Mouse (Mus musculus): Measurements from ENCODE around the gene Clpsl2. TPM values are rescaled to one million over a fixed set of nuclear protein-coding genes. Genes with fewer than 3 reads are reported as not detected.
"Not testable (repeated sequence)": the region's sequence is repeated elsewhere in the genome, so short reads cannot be mapped to it uniquely, and the experiment has no call there.

Clpsl2 gene
- polyA plus RNA-seq, 1 experiment from 2014 or later: not detected

DNA sequence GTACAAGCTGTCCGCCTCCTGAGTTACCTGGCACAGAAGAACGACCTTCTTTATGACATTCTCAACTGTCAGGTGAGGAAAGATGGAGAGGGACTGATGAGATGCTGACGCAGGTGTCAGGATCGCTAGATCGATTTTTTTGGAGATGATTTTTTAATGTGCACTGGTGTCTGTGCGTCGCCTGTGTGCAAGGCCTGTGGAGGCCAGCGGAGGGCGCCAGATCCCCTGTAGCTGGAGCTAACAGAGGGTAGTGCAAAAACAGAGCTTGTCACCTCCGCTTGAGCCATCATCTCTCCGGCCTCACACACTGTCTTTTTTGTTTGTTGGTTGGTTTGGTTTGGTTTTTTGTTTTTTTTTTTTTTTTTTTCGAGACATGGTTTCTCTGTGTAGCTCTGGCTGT, 11.3 kb upstream of the Clpsl2 start:
- H3K4me2 ChIP-seq (ENCODE audit: low read length): no peak overlapping the region
- peaks cover 2% of the 10 kb centered on the region; the same call in 1 of the 2 replicates for H3K27me3 ChIP-seq (replicated peaks; ENCODE audit: control insufficient read depth, insufficient read depth, low read length)
- no peak overlapping the region for H3K9ac ChIP-seq (ENCODE audit: low read depth, low read length)
- H3K9me3 ChIP-seq (ENCODE audit: control insufficient read depth, low read length): peaks cover 9% of the 10 kb centered on the region
- no peaks in the 10 kb centered on the region for H3K4me1 ChIP-seq (ENCODE audit: control insufficient read depth, insufficient read depth, low read depth, low read length)
- no peaks in the 10 kb centered on the region for H3K36me3 ChIP-seq (ENCODE audit: control insufficient read depth, insufficient read depth, low read length)
- 49% methylated on average over 12 of the region's 12 CpGs for WGBS
- no peak overlapping the region for H3K4me3 ChIP-seq (ENCODE audit: low read length)
- no peak overlapping the region for H3K27ac ChIP-seq (ENCODE audit: low read depth, low read length)
- ATAC-seq: no peak

DNA sequence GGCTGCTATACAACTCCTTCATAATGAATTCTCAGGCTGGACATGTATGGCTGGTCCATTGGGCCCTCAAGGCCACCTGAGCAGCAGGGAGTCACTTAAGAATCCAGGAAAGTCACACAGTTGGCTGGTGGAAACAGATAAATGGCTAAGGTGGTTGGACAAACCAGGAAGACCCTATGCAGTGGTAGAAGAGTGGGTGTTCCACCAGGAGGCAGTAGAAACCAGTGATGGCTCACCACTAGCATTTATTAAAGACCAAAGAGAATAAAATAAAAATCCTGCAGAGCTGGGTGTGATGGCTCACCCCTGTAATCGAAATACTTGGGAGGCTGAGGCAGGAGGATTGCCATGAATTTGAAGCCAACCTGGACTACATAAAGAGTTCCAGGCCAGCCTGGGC, 2.3 kb upstream of the Clpsl2 start:
- H3K4me3 ChIP-seq (ENCODE audit: low read length): no peak overlapping the region
- H3K9ac ChIP-seq (ENCODE audit: low read depth, low read length): no peak overlapping the region
- H3K4me1 ChIP-seq (ENCODE audit: control insufficient read depth, insufficient read depth, low read depth, low read length): no peaks in the 10 kb centered on the region
- no peaks in the 10 kb centered on the region for H3K27me3 ChIP-seq (replicated peaks; ENCODE audit: control insufficient read depth, insufficient read depth, low read length)
- peaks cover under 1% of the 10 kb centered on the region; the same call in 1 of the 2 replicates for H3K9me3 ChIP-seq (ENCODE audit: control insufficient read depth, low read length)
- ATAC-seq: no peak
- no peaks in the 10 kb centered on the region for H3K36me3 ChIP-seq (ENCODE audit: control insufficient read depth, insufficient read depth, low read length)
- no peak overlapping the region for H3K27ac ChIP-seq (ENCODE audit: low read depth, low read length)
- 87% methylated on average over 1 of the region's 1 CpGs for WGBS
- no peak overlapping the region for H3K4me2 ChIP-seq (ENCODE audit: low read length)

DNA sequence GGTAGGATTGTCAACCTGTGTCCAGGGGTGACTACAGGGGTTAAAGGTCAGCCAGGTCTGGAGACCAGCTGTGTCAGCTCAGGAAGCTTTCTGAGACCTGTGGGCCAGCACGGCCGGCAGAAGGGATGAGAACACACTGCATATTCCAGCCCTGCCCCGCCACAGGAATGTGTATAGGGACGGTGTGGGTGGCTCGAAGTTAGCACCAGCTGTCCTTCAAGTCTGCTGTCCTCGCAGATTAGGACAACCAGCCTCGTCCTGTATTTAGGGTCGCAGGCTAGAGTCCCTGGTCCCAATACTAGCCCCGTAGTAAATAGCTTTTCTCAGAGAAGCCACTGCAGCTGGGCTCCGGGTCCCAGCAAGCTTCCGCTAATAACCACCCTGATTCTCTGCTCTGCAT, 661 bp upstream of the Clpsl2 start:
- Histone ChIP-seq H3K27me3 (replicated peaks; ENCODE audit: control insufficient read depth, insufficient read depth, low read length) (no peaks in the 10 kb centered on the region), H3K9ac (ENCODE audit: low read depth, low read length) (no peak overlapping the region), H3K9me3 (ENCODE audit: control insufficient read depth, low read length) (no peaks in the 10 kb centered on the region), H3K36me3 (ENCODE audit: control insufficient read depth, insufficient read depth, low read length) (no peaks in the 10 kb centered on the region), H3K4me2 (ENCODE audit: low read length) (no peak overlapping the region), H3K4me3 (ENCODE audit: low read length) (no peak overlapping the region), H3K27ac (ENCODE audit: low read depth, low read length) (no peak overlapping the region), H3K4me1 (ENCODE audit: control insufficient read depth, insufficient read depth, low read depth, low read length) (no peaks in the 10 kb centered on the region; the same call in 1 of the 2 replicates)
- ATAC-seq: no peak
- WGBS: 76% methylated on average over 11 of the region's 11 CpGs

DNA sequence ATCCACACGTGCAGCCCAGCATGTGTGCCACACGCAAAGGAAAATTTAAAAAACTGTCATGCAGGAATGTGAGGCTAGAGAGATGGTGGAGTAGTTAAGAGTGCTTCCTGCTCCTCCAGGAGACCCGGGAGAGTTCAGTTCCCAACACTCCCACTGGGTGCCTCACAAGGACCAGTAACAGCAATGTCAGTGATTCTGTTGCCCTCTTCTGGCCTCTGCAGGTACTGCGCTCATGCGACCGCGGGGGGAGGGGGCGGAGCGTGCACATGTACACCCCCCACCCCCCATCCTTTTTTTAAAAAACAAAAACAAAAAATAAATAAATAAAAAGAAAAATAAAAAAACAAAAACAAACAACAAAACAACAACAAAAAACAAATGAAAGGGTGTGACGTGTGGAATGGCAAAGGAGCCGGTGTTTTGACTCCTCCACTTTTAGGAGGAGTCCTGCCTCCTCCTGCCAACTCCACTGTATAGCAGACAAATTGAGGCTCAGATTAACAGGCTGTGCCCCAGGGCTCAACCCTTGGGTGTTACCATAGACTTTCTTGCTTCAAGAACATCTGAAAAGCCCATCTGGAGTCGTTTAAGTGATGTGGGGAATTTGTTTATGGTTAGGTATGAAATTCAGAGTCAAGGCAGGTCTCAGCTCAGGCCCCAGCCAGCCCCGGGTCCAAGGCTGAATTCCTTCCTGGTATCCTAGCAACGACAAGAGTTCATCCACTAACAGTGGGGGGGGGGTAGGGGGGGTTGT, 4.0 kb downstream of the Clpsl2 start:
- no peaks in the 10 kb centered on the region; the same call in none of the 2 replicates for H3K4me1 ChIP-seq (ENCODE audit: control insufficient read depth, insufficient read depth, low read depth, low read length)
- no peaks in the 10 kb centered on the region for H3K36me3 ChIP-seq (ENCODE audit: control insufficient read depth, insufficient read depth, low read length)
- 8% methylated on average over 14 of the region's 14 CpGs for WGBS
- H3K27ac ChIP-seq (ENCODE audit: low read depth, low read length): no peak overlapping the region
- no peak for ATAC-seq
- no peak overlapping the region for H3K4me2 ChIP-seq (ENCODE audit: low read length)
- no peak overlapping the region for H3K4me3 ChIP-seq (ENCODE audit: low read length)
- no peaks in the 10 kb centered on the region for H3K27me3 ChIP-seq (replicated peaks; ENCODE audit: control insufficient read depth, insufficient read depth, low read length)
- H3K9ac ChIP-seq (ENCODE audit: low read depth, low read length): no peak overlapping the region
- H3K9me3 ChIP-seq (ENCODE audit: control insufficient read depth, low read length): no peaks in the 10 kb centered on the region

- 89% methylated on average over 4 of the region's 4 CpGs for WGBS
- not testable (repeated sequence) for H3K9me3 ChIP-seq (ENCODE audit: control insufficient read depth, low read length); H3K9ac ChIP-seq (ENCODE audit: low read depth, low read length); ATAC-seq; H3K4me1 ChIP-seq (ENCODE audit: control insufficient read depth, insufficient read depth, low read depth, low read length); H3K27ac ChIP-seq (ENCODE audit: low read depth, low read length); H3K4me2 ChIP-seq (ENCODE audit: low read length); H3K27me3 ChIP-seq (replicated peaks; ENCODE audit: control insufficient read depth, insufficient read depth, low read length); H3K4me3 ChIP-seq (ENCODE audit: low read length); H3K36me3 ChIP-seq (ENCODE audit: control insufficient read depth, insufficient read depth, low read length)
These were observed 4.8 kb downstream of the Clpsl2 start for GRCm38 (mm10) chr17:28554021-28554420.

- WGBS: 50% methylated on average over 6 of the region's 6 CpGs
- Histone ChIP-seq H3K4me3 (ENCODE audit: low read length) (no peak overlapping the region), H3K36me3 (ENCODE audit: control insufficient read depth, insufficient read depth, low read length) (no peaks in the 10 kb centered on the region), H3K27ac (ENCODE audit: low read depth, low read length) (no peak overlapping the region), H3K9me3 (ENCODE audit: control insufficient read depth, low read length) (no peaks in the 10 kb centered on the region), H3K4me1 (ENCODE audit: control insufficient read depth, insufficient read depth, low read depth, low read length) (no peaks in the 10 kb centered on the region; the same call in none of the 2 replicates), H3K9ac (ENCODE audit: low read depth, low read length) (no peak overlapping the region), H3K4me2 (ENCODE audit: low read length) (no peak overlapping the region), H3K27me3 (replicated peaks; ENCODE audit: control insufficient read depth, insufficient read depth, low read length) (no peaks in the 10 kb centered on the region)
- no peak for ATAC-seq
These were observed 7.6 kb downstream of the Clpsl2 start for GRCm38 (mm10) chr17:28556635-28557396.

DNA sequence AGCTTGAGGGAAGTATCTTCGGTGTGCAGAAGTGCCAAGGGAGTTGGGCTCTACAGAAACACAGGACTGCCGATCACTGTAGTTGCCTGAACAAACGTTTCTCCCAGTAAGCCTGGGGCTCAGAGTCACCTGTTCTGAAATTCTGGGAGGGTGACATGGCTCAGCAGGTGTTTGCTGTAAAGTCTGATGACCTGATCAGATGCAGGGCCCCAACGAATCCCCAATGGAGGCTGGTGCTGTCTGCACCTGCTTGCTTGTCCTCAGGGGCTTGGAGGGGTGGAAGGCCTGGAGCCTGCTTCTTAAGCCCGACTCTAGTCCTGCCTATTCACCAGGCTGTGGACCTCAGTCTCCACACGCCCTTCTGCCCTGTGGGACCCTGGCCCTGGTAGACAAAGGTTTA, 8.6 kb downstream of the Clpsl2 start:
- no peak overlapping the region for H3K4me2 ChIP-seq (ENCODE audit: low read length)
- H3K9me3 ChIP-seq (ENCODE audit: control insufficient read depth, low read length): no peaks in the 10 kb centered on the region
- no peak for ATAC-seq
- WGBS: 81% methylated on average over 6 of the region's 6 CpGs
- H3K4me1 ChIP-seq (ENCODE audit: control insufficient read depth, insufficient read depth, low read depth, low read length): no peaks in the 10 kb centered on the region; the same call in none of the 2 replicates
- no peaks in the 10 kb centered on the region for H3K27me3 ChIP-seq (replicated peaks; ENCODE audit: control insufficient read depth, insufficient read depth, low read length)
- no peak overlapping the region for H3K9ac ChIP-seq (ENCODE audit: low read depth, low read length)
- no peak overlapping the region for H3K4me3 ChIP-seq (ENCODE audit: low read length)
- no peak overlapping the region for H3K27ac ChIP-seq (ENCODE audit: low read depth, low read length)
- H3K36me3 ChIP-seq (ENCODE audit: control insufficient read depth, insufficient read depth, low read length): no peaks in the 10 kb centered on the region

DNA sequence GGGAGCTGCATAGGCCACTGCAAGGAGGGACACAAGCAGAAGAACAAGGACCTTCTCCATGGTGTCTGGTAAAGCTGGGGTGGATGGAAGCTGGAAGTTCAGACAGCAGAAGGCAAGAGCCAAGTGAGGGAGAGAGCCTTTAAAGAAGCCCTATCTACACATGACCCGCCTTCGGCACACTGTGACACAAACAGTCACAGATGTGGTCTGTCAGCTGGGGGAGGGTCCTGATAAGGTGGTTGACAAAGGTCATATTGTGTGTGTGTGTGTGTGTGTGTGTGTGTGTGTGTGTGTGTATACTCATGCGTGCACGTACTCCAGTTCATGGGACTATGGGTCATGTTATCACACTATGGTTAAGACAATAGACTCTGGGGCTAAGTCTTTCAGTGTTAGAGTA, 11.4 kb downstream of the Clpsl2 start, which contains the start of gene Clps:
TSS of gene Clps (minus strand) at position 169 of the 400 bp plus-strand sequence.
- Histone ChIP-seq H3K36me3 (ENCODE audit: control insufficient read depth, insufficient read depth, low read length) (no peaks in the 10 kb centered on the region), H3K4me2 (ENCODE audit: low read length) (no peak within 1 kb of the TSS), H3K9ac (ENCODE audit: low read depth, low read length) (no peak within 1 kb of the TSS), H3K9me3 (ENCODE audit: control insufficient read depth, low read length) (no peaks in the 10 kb centered on the region), H3K27me3 (replicated peaks; ENCODE audit: control insufficient read depth, insufficient read depth, low read length) (no peaks in the 10 kb centered on the region), H3K4me3 (ENCODE audit: low read length) (no peak within 1 kb of the TSS), H3K27ac (ENCODE audit: low read depth, low read length) (no peak within 1 kb of the TSS), H3K4me1 (ENCODE audit: control insufficient read depth, insufficient read depth, low read depth, low read length) (no peaks in the 10 kb centered on the region; the same call in 1 of the 2 replicates)
- WGBS: 94% methylated on average over 4 of the region's 4 CpGs
- ATAC-seq: no peak

DNA sequence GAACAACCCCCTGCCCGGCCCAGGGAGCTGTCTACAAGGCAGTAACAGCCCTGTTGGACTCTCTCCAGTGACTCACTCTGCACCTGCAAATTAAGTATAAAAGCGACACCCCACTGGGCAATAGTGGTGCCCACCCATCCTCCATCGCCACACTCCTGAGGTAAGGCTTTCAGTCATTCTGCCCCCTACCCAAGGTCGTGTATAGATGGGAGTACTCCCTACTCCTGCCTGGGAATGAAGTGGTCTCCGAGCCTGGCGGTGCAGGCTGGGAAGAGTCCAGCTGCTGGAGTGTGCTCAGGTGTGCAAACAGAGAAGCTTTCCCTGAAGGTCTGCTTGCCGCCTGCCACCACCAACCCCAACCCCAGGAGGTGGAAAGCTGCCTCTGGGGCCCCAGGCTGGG, 12.4 kb downstream of the Clpsl2 start:
- 68% methylated on average over 7 of the region's 7 CpGs for WGBS
- H3K9me3 ChIP-seq (ENCODE audit: control insufficient read depth, low read length): no peaks in the 10 kb centered on the region

More for the DNA sequence above, 12.4 kb downstream of the Clpsl2 start:
- Histone ChIP-seq H3K27me3 (replicated peaks; ENCODE audit: control insufficient read depth, insufficient read depth, low read length) (no peaks in the 10 kb centered on the region), H3K27ac (ENCODE audit: low read depth, low read length) (no peak overlapping the region), H3K4me1 (ENCODE audit: control insufficient read depth, insufficient read depth, low read depth, low read length) (no peaks in the 10 kb centered on the region; the same call in 1 of the 2 replicates), H3K9ac (ENCODE audit: low read depth, low read length) (no peak overlapping the region), H3K4me2 (ENCODE audit: low read length) (no peak overlapping the region), H3K36me3 (ENCODE audit: control insufficient read depth, insufficient read depth, low read length) (no peaks in the 10 kb centered on the region), H3K4me3 (ENCODE audit: low read length) (no peak overlapping the region)
- ATAC-seq: no peak
